Mouse (Mus musculus) kidney, embryonic 14.5 days (tissue): Measurements from ENCODE around the gene Sfswap. TPM values are rescaled to one million over a fixed set of nuclear protein-coding genes. Genes with fewer than 3 reads are reported as not detected.

Experiments
- polyA plus RNA-seq: library from polyadenylated mRNA; unstranded; fragments of >200 nt; fragmentation: Nextera tagmentation; extraction: Ambion mirVana; gene quantifications from 2 replicates; pipeline ENCODE4 v1.2.1, GENCODE M21; 2014

Sfswap gene
- polyA plus RNA-seq, 1 experiment from 2014 or later: 56.6 TPM

Other genes with a start within 250 kb of the Sfswap start
- 2.0 TPM in 2 replicates for gene Mmp17, start 82.9 kb downstream of the Sfswap start, polyA plus RNA-seq
- 4.9 and 5.7 TPM in 2 replicates for gene Zfp11, start 168.9 kb downstream of the Sfswap start, polyA plus RNA-seq
- not detected in 2 replicates for gene Sept14, start 207.3 kb downstream of the Sfswap start, polyA plus RNA-seq
- 201 and 234 TPM in 2 replicates for gene Mrps17, start 214.3 kb downstream of the Sfswap start, polyA plus RNA-seq
- gene Nipsnap2, start 223.8 kb downstream of the Sfswap start, polyA plus RNA-seq: 117 and 137 TPM in 2 replicates